Mouse (Mus musculus) ES-E14 (cell line): Measurements from ENCODE around the gene Ddx28. TPM values are rescaled to one million over a fixed set of nuclear protein-coding genes. Genes with fewer than 3 reads are reported as not detected.
A peak's percentile ranks its signal among the peaks of the same experiment; 100 is the strongest.
"Not testable (repeated sequence)": the region's sequence is repeated elsewhere in the genome, so short reads cannot be mapped to it uniquely, and the experiment has no call there.

Source experiments
- DNase-seq: peaks from one replicate; pipeline ENCODE4 v3.0.0-alpha.2; 2013; ENCODE audit warnings: low read depth, low spot score
- H3K27ac ChIP-seq: 2 replicates; pipeline ENCODE4 v1.5.1; 2012; ENCODE audit warnings: low read depth, mild to moderate bottlenecking, low read length, moderate library complexity, mixed read lengths; ENCODE audit not compliant: poor library complexity, insufficient read depth, severe bottlenecking
- H3K36me3 ChIP-seq: 2 replicates; pipeline ENCODE4 v1.6.1; 2012; ENCODE audit warnings: mild to moderate bottlenecking, low read length, moderate library complexity, mixed read lengths; ENCODE audit not compliant: control insufficient read depth, poor library complexity, insufficient read depth, severe bottlenecking
- H3K4me1 ChIP-seq, 2 experiments: fragments of 150-350 bp in 1 of 2; sonication (generic) in 1 of 2; 2 replicates each; pipeline ENCODE4 v1.6.1; 2012; ENCODE audit warnings: low read length in 2 of 2, mild to moderate bottlenecking in 1 of 2, mixed read lengths in 1 of 2; ENCODE audit not compliant: control insufficient read depth in 2 of 2, insufficient read depth in 2 of 2, poor library complexity in 1 of 2
- H3K4me3 ChIP-seq, 2 experiments: fragments of 150-350 bp in 1 of 2; sonication (generic) in 1 of 2; 2 replicates each; pipeline ENCODE4 v1.5.1; 2012; ENCODE audit warnings: low read length in 2 of 2, low read depth in 1 of 2, mild to moderate bottlenecking in 1 of 2, mixed read lengths in 1 of 2; ENCODE audit not compliant: insufficient read depth in 1 of 2, poor library complexity in 1 of 2, severe bottlenecking in 1 of 2
- H3K9ac ChIP-seq: 2 replicates; pipeline ENCODE4 v1.6.1; 2012; ENCODE audit warnings: low read depth, mild to moderate bottlenecking, low read length, mixed read lengths; ENCODE audit not compliant: poor library complexity, insufficient read depth, severe bottlenecking
- H3K9me3 ChIP-seq: fragments of 150-350 bp; sonication (generic); 2 replicates; pipeline ENCODE4 v1.6.1; 2012; ENCODE audit warnings: low read depth, mild to moderate bottlenecking, low read length; ENCODE audit not compliant: control insufficient read depth, insufficient read depth
- CHD2 ChIP-seq: IDR thresholded peaks from 2 replicates; pipeline ENCODE4 v1.6.1; 2014; ENCODE audit warnings: mild to moderate bottlenecking, low read depth, low read length, inconsistent platforms
- HCFC1 ChIP-seq: IDR thresholded peaks from 2 replicates; pipeline ENCODE4 v1.6.1; 2012; ENCODE audit warnings: low read length, inconsistent platforms, borderline replicate concordance; ENCODE audit not compliant: insufficient read depth
- MAFK ChIP-seq: IDR thresholded peaks from 2 replicates; pipeline ENCODE4 v1.6.1; 2014; ENCODE audit warnings: mild to moderate bottlenecking, low read depth, low read length, inconsistent platforms; ENCODE audit not compliant: insufficient read depth
- ZC3H11A ChIP-seq: IDR thresholded peaks from 2 replicates; pipeline ENCODE4 v1.6.1; 2012; ENCODE audit warnings: low read depth, mild to moderate bottlenecking, inconsistent platforms, low read length, borderline replicate concordance
- ZNF384 ChIP-seq: IDR thresholded peaks from 2 replicates; pipeline ENCODE4 v1.6.1; 2012; ENCODE audit warnings: low read depth, low read length, inconsistent platforms
- in situ Hi-C, 2 experiments: fragments of 600-800 bp; cut with MboI; formaldehyde crosslinking; loops; one replicate each; pipeline ENCODE4 v1.15.1; 2025; ENCODE audit warnings: low sequenced_read_pairs in 2 of 2, inconsistent platforms in 1 of 2; ENCODE audit not compliant: unreplicated experiment in 2 of 2
- total RNA-seq: library from RNA; depleted of rRNA; stranded (reverse); fragments of 300-350 nt; gene quantifications from 2 replicates; pipeline ENCODE4 v1.2.3, GENCODE M21; 2012

The Ddx28 gene
- total RNA-seq, 1 experiment: 31.5 TPM

GRCm38 (mm10) chr8:106022483-106022882, 10.8 kb upstream of the Ddx28 start:
- peaks cover 12% of the 10 kb centered on the region; the same call in 1 of the 2 replicates for H3K36me3 ChIP-seq
- no peak overlapping the region for H3K9ac ChIP-seq
- no peak overlapping the region for H3K27ac ChIP-seq
- H3K9me3 ChIP-seq: no peaks in the 10 kb centered on the region
- in situ Hi-C loops: no loop called here
- no peak overlapping the region for H3K4me3 ChIP-seq
- no peaks in the 10 kb centered on the region for H3K4me1 ChIP-seq
- TF ChIP-seq ZC3H11A (peak; percentile 89), HCFC1 (no peak)
- peak; percentile 65 for DNase-seq

- in situ Hi-C loops: no loop called here
- H3K36me3 ChIP-seq: peaks cover 16% of the 10 kb centered on the region; the same call in 1 of the 2 replicates
These were observed 6.4 kb upstream of the Ddx28 start for GRCm38 (mm10) chr8:106018039-106018438.

GRCm38 (mm10) chr8:106017130-106017529, 5.4 kb upstream of the Ddx28 start:
- no peak overlapping the region for H3K9ac ChIP-seq
- no peak overlapping the region for H3K27ac ChIP-seq
- TF ChIP-seq CHD2 (no peak), ZNF384 (no peak), HCFC1 (no peak), MAFK (no peak), ZC3H11A (no peak)
- in situ Hi-C loops: no loop called here
- peaks cover 16% of the 10 kb centered on the region; the same call in 1 of the 2 replicates for H3K36me3 ChIP-seq
- no peak overlapping the region for H3K4me3 ChIP-seq
- H3K4me1 ChIP-seq: no peaks in the 10 kb centered on the region
- H3K9me3 ChIP-seq: no peaks in the 10 kb centered on the region
- DNase-seq: no peak

More at GRCm38 (mm10) chr8:106018039-106018438, 6.4 kb upstream of the Ddx28 start:
- Histone ChIP-seq H3K4me1 (no peaks in the 10 kb centered on the region), H3K9me3 (no peaks in the 10 kb centered on the region), H3K9ac (no peak overlapping the region), H3K4me3 (no peak overlapping the region), H3K27ac (no peak overlapping the region)
- no peak for DNase-seq
- no peak for TF ChIP-seq ZC3H11A
- no peak for TF ChIP-seq MAFK

DNA sequence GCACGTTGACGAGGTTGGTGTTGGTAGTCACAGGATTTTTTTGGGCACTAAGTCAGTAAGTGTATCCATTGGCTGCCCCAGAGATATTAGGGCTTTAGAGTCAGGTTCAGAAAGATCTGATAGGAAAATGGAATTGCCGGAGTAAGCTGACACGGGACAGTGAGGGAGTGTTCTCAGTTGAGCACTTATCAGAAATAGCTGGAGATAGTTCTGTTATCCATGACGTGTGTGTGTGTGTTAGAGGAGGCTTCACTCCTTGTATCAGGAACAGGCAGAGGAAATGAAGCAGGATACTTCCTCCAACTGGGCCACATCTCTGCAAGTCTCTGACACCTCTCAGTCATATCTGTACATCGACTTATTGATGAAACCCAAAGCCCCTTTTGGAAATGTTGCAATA, 4.6 kb upstream of the Ddx28 start:
- Histone ChIP-seq H3K4me1 (no peaks in the 10 kb centered on the region), H3K9ac (no peak overlapping the region), H3K27ac (no peak overlapping the region), H3K9me3 (no peaks in the 10 kb centered on the region), H3K4me3 (no peak overlapping the region), H3K36me3 (peaks cover 13% of the 10 kb centered on the region; the same call in 1 of the 2 replicates)
- no peak for DNase-seq
- TF ChIP-seq ZC3H11A (no peak), ZNF384 (no peak), MAFK (no peak), CHD2 (no peak), HCFC1 (no peak)
- in situ Hi-C loops: no loop called here

DNA sequence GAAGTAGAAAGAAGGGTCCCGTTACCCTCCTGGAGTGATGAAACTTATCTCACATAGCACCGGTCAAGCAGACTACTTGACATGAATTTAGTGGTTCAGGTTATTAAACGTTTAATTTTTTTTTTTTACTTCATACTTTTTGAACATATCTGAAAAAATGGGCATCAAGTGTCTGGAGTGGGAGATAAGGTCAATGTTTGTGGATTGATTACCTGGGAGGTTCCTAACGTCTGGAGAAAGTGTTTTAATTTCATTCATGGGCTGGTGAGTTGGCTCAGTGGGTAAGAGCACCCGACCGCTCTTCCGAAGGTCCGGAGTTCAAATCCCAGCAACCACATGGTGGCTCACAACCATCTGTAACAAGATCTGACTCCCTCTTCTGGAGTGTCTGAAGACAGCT, 521 bp upstream of the Ddx28 start:
- H3K4me1 ChIP-seq, in situ Hi-C loops, H3K36me3 ChIP-seq, DNase-seq, H3K9me3 ChIP-seq, H3K27ac ChIP-seq: not testable (repeated sequence)
- peak overlapping the region; percentile 84; the same call in 1 of the 2 replicates for H3K9ac ChIP-seq
- peak overlapping the region; percentile 79 to 95; a peak in 3 of 4 replicates for H3K4me3 ChIP-seq
